Mouse (Mus musculus) hindbrain, embryonic 12.5 days (tissue): ENCODE results near the gene Helz. TPM values are rescaled to one million over a fixed set of nuclear protein-coding genes. Genes with fewer than 3 reads are reported as not detected.

Experiments
- ATAC-seq: fragments of 200-750 bp; cut with Nextera tagmentation; 2 replicates; pipeline ENCODE4 v1.8.0; 2017; ENCODE audit warnings: moderate TSS enrichment; ENCODE audit not compliant: low FRiP score
- H3K27ac ChIP-seq: fragments of 300-500 bp; sonication (generic); 2 replicates; pipeline ENCODE4 v1.5.1; 2016; ENCODE audit warnings: mild to moderate bottlenecking
- H3K27me3 ChIP-seq: fragments of 300-500 bp; sonication (generic); 2 replicates; pipeline ENCODE4 v1.6.1; 2016; ENCODE audit warnings: mild to moderate bottlenecking
- H3K36me3 ChIP-seq: fragments of 300-500 bp; sonication (generic); 2 replicates; pipeline ENCODE4 v1.6.1; 2016; ENCODE audit warnings: mild to moderate bottlenecking
- H3K4me1 ChIP-seq: fragments of 300-500 bp; sonication (generic); 2 replicates; pipeline ENCODE4 v1.6.1; 2016
- H3K4me2 ChIP-seq: fragments of 300-500 bp; sonication (generic); replicated peaks from 2 replicates; pipeline ENCODE4 v1.6.1; 2016; ENCODE audit warnings: mild to moderate bottlenecking
- H3K4me3 ChIP-seq: fragments of 300-500 bp; sonication (generic); 2 replicates; pipeline ENCODE4 v1.5.1; 2016; ENCODE audit warnings: mild to moderate bottlenecking
- H3K9ac ChIP-seq: fragments of 300-500 bp; sonication (generic); 2 replicates; pipeline ENCODE4 v1.6.1; 2016; ENCODE audit warnings: mild to moderate bottlenecking, moderate library complexity
- H3K9me3 ChIP-seq: fragments of 300-500 bp; sonication (generic); replicated peaks from 2 replicates; pipeline ENCODE4 v1.6.1; 2016; ENCODE audit warnings: mild to moderate bottlenecking
- WGBS: fragments of 180-500 bp; shearing (Covaris S2); methylation state at CpG from one replicate; pipeline ENCODE4 v1.1.7; 2016; 5-methylcytosine and 5-hydroxymethylcytosine counted together
- polyA plus RNA-seq: library from polyadenylated mRNA; unstranded; fragments of >200 nt; fragmentation: Nextera tagmentation; extraction: Ambion mirVana; gene quantifications from 2 replicates; pipeline ENCODE4 v1.2.1, GENCODE M21; 2016

Gene Helz
- polyA plus RNA-seq, 1 experiment from 2014 or later: 21.4 TPM

DNA sequence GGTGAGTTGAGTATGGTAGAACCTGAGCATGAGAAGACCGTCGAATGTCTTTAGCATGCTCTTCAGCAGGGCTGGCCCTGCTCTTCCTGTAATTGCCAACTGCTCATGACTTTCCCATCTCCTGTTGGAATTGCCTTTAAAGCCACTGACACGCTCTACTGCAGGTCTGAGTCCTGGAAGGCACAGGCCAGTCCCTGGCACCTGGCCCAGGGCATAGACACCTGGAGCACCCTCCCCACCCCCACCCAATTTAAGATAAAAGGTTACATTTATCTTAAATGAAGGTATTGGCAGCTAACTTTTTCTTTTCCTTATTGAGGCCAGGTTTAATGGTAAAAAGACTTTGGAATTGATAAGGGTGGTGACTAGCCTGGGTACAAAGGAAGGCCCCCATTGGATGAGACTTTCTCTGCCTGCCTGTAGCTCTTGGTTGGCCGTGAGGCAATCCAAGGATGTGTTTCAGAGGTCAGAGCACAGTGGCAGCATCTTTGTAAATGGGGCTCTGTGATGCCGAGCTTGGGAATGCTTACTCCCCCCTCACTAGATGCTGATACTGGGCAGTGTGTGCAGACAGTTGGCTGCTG, 85.9 kb downstream of the Helz start:
- no peak for ATAC-seq
- no peaks in the 10 kb centered on the region for H3K9me3 ChIP-seq
- H3K9ac ChIP-seq: no peak overlapping the region
- no peak overlapping the region for H3K27ac ChIP-seq
- H3K4me1 ChIP-seq: no peaks in the 10 kb centered on the region
- H3K36me3 ChIP-seq: peaks cover 50% of the 10 kb centered on the region
- no peaks in the 10 kb centered on the region for H3K27me3 ChIP-seq
- H3K4me3 ChIP-seq: no peak overlapping the region
- WGBS: 89% methylated on average over 5 of the region's 5 CpGs
- H3K4me2 ChIP-seq: no peak overlapping the region

GRCm38 (mm10) chr11:107638137-107638536, 90.4 kb downstream of the Helz start:
- no peak overlapping the region for H3K9ac ChIP-seq
- WGBS: 83% methylated on average over 5 of the region's 5 CpGs
- no peaks in the 10 kb centered on the region for H3K27me3 ChIP-seq
- H3K36me3 ChIP-seq: peaks cover 46% of the 10 kb centered on the region
- no peak for ATAC-seq
- H3K4me3 ChIP-seq: no peak overlapping the region
- no peak overlapping the region for H3K4me2 ChIP-seq
- no peak overlapping the region for H3K27ac ChIP-seq
- no peaks in the 10 kb centered on the region for H3K9me3 ChIP-seq
- H3K4me1 ChIP-seq: peaks cover 4% of the 10 kb centered on the region; the same call in 1 of the 2 replicates

DNA sequence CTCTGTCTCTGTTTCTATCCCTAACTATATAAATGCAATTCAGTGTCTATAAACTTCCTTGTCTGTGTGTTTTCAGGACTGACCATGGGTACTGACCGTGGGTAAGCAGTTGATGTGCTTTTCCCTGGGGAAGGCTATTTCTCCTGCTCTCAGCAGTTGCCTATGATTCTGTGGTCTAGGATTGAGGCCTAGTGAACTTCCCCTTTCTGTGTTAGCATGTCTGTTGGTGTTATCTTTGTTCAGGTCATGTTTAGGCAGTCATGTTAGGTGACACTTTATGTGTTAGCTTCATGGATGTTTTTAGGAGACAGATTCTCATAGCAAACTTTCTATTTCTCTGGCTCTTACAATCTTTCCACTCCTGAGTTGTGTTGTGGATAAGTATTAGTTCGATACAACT, 91.9 kb downstream of the Helz start:
- H3K27me3 ChIP-seq: no peaks in the 10 kb centered on the region
- 86% methylated on average over 2 of the region's 2 CpGs for WGBS
- H3K36me3 ChIP-seq: peaks cover 58% of the 10 kb centered on the region
- peaks cover 4% of the 10 kb centered on the region; the same call in 1 of the 2 replicates for H3K4me1 ChIP-seq
- ATAC-seq: no peak
- H3K9me3 ChIP-seq: no peaks in the 10 kb centered on the region
- no peak overlapping the region for H3K9ac ChIP-seq
- no peak overlapping the region for H3K27ac ChIP-seq
- H3K4me2 ChIP-seq: no peak overlapping the region
- H3K4me3 ChIP-seq: no peak overlapping the region

GRCm38 (mm10) chr11:107644461-107644860, 96.7 kb downstream of the Helz start:
- H3K4me3 ChIP-seq: no peak overlapping the region
- no peak overlapping the region for H3K9ac ChIP-seq
- no peaks in the 10 kb centered on the region for H3K9me3 ChIP-seq
- H3K4me1 ChIP-seq: peaks cover 4% of the 10 kb centered on the region; the same call in 1 of the 2 replicates
- no peak overlapping the region for H3K4me2 ChIP-seq
- H3K27me3 ChIP-seq: no peaks in the 10 kb centered on the region
- H3K27ac ChIP-seq: no peak overlapping the region
- WGBS: 92% methylated on average over 4 of the region's 4 CpGs
- H3K36me3 ChIP-seq: peaks cover 49% of the 10 kb centered on the region
- no peak for ATAC-seq

GRCm38 (mm10) chr11:107647330-107647729, 99.6 kb downstream of the Helz start:
- Histone ChIP-seq H3K4me1 (0 out of 2 replicates have a peak, but pooled peaks cover 5% of the 10 kb centered on the region), H3K9me3 (no peaks in the 10 kb centered on the region), H3K9ac (no peak overlapping the region), H3K27me3 (no peaks in the 10 kb centered on the region), H3K4me3 (no peak overlapping the region), H3K36me3 (peaks cover 55% of the 10 kb centered on the region), H3K4me2 (no peak overlapping the region), H3K27ac (no peak overlapping the region)
- ATAC-seq: no peak
- WGBS: 98% methylated on average over 3 of the region's 3 CpGs

- peaks cover 56% of the 10 kb centered on the region for H3K36me3 ChIP-seq
- 85% methylated on average over 4 of the region's 4 CpGs for WGBS
Measured at GRCm38 (mm10) chr11:107648668-107649067, 100.9 kb downstream of the Helz start.

GRCm38 (mm10) chr11:107649458-107649857, 101.7 kb downstream of the Helz start:
- no peaks in the 10 kb centered on the region for H3K27me3 ChIP-seq
- no peak overlapping the region for H3K27ac ChIP-seq
- H3K9ac ChIP-seq: no peak overlapping the region
- H3K36me3 ChIP-seq: peaks cover 48% of the 10 kb centered on the region
- no peak for ATAC-seq
- 0 out of 2 replicates have a peak, but pooled peaks cover 5% of the 10 kb centered on the region for H3K4me1 ChIP-seq
- H3K9me3 ChIP-seq: no peaks in the 10 kb centered on the region
- H3K4me3 ChIP-seq: no peak overlapping the region
- no peak overlapping the region for H3K4me2 ChIP-seq
- WGBS: 96% methylated on average over 14 of the region's 14 CpGs

More at GRCm38 (mm10) chr11:107648668-107649067, 100.9 kb downstream of the Helz start:
- Histone ChIP-seq H3K4me1 (0 out of 2 replicates have a peak, but pooled peaks cover 5% of the 10 kb centered on the region), H3K27ac (no peak overlapping the region), H3K9me3 (no peaks in the 10 kb centered on the region), H3K4me3 (no peak overlapping the region), H3K4me2 (no peak overlapping the region), H3K27me3 (no peaks in the 10 kb centered on the region), H3K9ac (no peak overlapping the region)
- no peak for ATAC-seq

GRCm38 (mm10) chr11:107650422-107651051, 102.8 kb downstream of the Helz start:
- no peaks in the 10 kb centered on the region for H3K27me3 ChIP-seq
- WGBS: 88% methylated on average over 6 of the region's 6 CpGs
- no peak for ATAC-seq

DNA sequence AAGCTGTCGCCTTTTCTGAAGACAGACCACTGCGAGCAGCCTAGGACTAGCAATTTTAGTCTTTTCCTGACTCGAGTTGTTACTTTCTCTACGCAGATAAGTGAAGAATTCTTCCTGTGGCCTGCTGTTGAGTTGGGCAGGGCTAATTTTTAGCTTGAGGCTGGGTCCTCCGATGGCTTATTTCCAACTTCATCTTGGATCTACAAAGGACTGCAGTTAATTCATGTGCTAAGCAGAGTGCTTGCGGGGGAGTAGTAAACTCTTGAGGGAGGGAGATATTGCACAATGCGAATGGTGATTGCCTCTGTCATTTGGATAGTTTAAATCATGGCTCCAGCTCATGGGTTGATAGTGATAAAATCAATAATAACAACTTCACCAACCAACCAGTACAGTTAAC, 103.7 kb downstream of the Helz start:
- Histone ChIP-seq H3K9ac (no peak overlapping the region), H3K4me3 (no peak overlapping the region), H3K9me3 (no peaks in the 10 kb centered on the region), H3K4me2 (no peak overlapping the region), H3K36me3 (peaks cover 53% of the 10 kb centered on the region), H3K27me3 (no peaks in the 10 kb centered on the region), H3K27ac (peak overlapping the region; percentile 52), H3K4me1 (0 out of 2 replicates have a peak, but pooled peaks cover 5% of the 10 kb centered on the region)
- 91% methylated on average over 7 of the region's 7 CpGs for WGBS
- ATAC-seq: no peak

More at GRCm38 (mm10) chr11:107650422-107651051, 102.8 kb downstream of the Helz start:
- Histone ChIP-seq H3K4me2 (no peak overlapping the region), H3K4me3 (no peak overlapping the region), H3K9ac (no peak overlapping the region), H3K27ac (no peak overlapping the region), H3K9me3 (no peaks in the 10 kb centered on the region), H3K36me3 (peaks cover 48% of the 10 kb centered on the region), H3K4me1 (0 out of 2 replicates have a peak, but pooled peaks cover 5% of the 10 kb centered on the region)

DNA sequence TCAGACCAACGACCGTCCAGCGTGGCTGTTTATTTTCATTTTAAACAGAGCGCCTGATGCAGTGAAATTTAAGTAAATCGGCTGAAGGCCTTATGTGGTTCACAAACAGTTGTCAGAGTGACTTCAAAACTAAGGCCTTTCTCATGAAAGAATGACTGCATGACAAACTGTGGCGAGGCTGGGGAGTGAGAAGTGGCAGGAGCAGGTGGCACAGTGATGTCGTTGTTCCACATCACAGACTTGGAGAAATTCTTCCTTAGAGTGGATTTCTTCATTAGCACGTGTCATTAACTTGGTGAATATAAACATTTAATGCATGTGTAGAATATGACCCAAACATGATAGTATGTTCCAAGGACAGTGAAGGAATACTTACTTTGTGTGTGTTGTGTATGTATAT, 104.4 kb downstream of the Helz start:
- ATAC-seq: no peak
- Histone ChIP-seq H3K9ac (no peak overlapping the region), H3K9me3 (no peaks in the 10 kb centered on the region), H3K4me1 (0 out of 2 replicates have a peak, but pooled peaks cover 5% of the 10 kb centered on the region), H3K4me2 (no peak overlapping the region), H3K27ac (no peak overlapping the region; the same call in 1 of the 2 replicates), H3K36me3 (peaks cover 51% of the 10 kb centered on the region), H3K27me3 (no peaks in the 10 kb centered on the region), H3K4me3 (no peak overlapping the region)
- 72% methylated on average over 8 of the region's 8 CpGs for WGBS

DNA sequence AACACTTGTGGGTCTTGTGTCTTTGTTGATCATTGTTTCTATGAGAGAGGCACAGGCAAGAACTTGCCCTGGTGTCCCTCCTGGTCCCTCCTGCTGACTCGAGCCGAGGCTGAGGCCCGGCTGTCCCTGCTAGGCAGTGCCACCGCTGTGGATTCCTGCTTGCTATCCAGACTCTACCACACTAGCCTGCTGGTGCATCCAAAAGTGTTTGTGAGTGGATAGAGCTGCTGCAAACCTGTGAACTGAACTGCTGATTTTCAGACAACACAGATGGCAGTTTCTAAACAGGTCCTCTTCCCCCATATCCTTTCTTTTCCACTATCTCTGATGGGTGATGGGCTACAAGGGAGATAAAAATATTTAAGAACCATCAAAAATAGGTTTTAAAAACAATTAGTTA, 107.8 kb downstream of the Helz start:
- Histone ChIP-seq H3K9me3 (no peaks in the 10 kb centered on the region), H3K27me3 (no peaks in the 10 kb centered on the region), H3K27ac (no peak overlapping the region), H3K4me2 (no peak overlapping the region), H3K4me3 (no peak overlapping the region), H3K9ac (no peak overlapping the region), H3K36me3 (peaks cover 21% of the 10 kb centered on the region), H3K4me1 (0 out of 2 replicates have a peak, but pooled peaks cover 5% of the 10 kb centered on the region)
- 87% methylated on average over 4 of the region's 4 CpGs for WGBS
- no peak for ATAC-seq

DNA sequence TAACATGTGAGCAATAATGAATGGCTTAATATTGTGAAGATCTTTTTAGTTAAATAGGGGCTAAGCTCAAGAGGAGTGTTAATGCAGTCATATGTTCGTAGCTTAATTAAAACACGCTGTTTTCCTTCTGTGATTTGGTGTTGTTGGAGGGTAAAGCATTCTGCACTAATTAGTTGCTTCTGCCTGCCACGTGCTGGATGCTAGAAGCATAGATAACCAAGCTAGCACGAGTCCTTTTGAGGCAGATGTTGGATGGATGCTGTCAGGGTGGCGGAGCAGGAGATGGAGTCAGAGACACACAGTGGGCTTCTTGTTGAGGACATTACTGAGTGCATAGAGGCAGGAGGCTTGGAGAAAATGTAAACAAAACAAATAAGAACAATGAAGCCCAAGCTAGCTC, 109.4 kb downstream of the Helz start:
- ATAC-seq: no peak
- H3K9me3 ChIP-seq: no peaks in the 10 kb centered on the region
- 83% methylated on average over 5 of the region's 5 CpGs for WGBS
- H3K4me2 ChIP-seq: no peak overlapping the region
- no peak overlapping the region for H3K27ac ChIP-seq
- H3K4me3 ChIP-seq: no peak overlapping the region
- no peaks in the 10 kb centered on the region for H3K27me3 ChIP-seq
- H3K9ac ChIP-seq: no peak overlapping the region
- H3K36me3 ChIP-seq: peaks cover 30% of the 10 kb centered on the region
- no peaks in the 10 kb centered on the region for H3K4me1 ChIP-seq

DNA sequence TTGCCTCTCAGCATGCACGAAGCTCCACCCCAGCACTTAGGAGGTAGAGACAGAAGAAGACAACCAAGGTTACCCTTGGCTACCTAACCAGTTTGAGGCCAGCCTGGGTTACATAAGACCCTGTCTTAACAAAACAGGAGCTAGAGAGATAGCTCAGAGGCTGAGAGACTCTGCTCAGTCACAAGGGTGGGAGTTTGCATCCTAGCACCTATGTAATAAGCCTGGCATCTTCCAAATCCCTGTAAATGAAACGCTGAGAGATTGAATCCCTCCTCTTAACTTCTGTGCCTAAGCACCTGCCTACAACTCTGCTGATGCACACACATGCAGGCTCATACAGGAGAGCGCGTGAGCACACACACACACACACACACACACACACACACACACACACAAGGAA, 112.7 kb downstream of the Helz start:
- Histone ChIP-seq H3K36me3 (peaks cover 41% of the 10 kb centered on the region), H3K9ac (no peak overlapping the region), H3K27ac (no peak overlapping the region), H3K9me3 (no peaks in the 10 kb centered on the region), H3K4me2 (no peak overlapping the region), H3K4me1 (no peaks in the 10 kb centered on the region), H3K4me3 (no peak overlapping the region), H3K27me3 (no peaks in the 10 kb centered on the region)
- WGBS: 97% methylated on average over 4 of the region's 4 CpGs
- ATAC-seq: no peak
